Mouse (Mus musculus): Measurements from ENCODE around the gene Actr3.
A peak's percentile ranks its signal among the peaks of the same experiment; 100 is the strongest.

Gene Actr3

DNA sequence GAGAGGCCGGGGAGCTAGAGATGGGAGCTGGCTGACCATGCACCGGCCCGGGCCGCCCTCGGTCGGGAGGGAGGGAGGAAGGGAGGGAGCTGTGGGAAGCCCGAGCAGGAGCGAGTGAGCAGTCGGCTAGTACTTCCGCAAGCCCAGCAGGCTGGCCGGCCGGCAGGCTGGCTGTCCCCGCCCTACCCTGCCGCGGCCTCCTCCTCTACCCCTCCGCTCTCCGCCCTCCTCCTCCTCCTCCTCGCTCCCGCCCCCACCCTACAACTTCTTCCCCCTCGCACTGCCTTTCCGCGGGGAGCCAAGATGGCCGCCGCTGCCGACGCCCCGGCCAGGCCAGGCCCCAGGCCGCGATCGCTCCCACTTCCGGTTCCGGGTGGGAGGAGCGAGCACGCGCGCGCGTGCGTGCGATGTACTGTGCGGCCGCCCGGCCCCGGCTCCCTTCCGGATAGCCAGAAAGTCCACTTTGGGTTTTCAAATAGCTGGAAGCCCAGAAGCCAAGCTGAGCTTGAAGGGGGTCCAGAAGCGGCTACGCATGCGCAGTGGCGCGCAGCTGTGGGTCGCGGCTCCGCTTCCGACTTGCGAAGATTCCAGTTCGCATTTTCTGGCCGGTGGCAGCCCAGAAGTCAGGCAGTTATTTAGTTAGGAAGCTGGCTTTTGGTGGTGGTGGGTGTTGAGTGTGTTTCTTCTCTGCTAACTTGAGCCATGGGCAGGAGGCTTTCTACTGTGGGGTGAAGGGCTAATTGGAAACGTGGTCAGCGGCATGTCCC is at the start of gene Actr3:
Actr3 (minus strand) TSS at position 359 of the 767 bp plus-strand sequence.
- peak; percentile 99 for DNase-seq

DNA sequence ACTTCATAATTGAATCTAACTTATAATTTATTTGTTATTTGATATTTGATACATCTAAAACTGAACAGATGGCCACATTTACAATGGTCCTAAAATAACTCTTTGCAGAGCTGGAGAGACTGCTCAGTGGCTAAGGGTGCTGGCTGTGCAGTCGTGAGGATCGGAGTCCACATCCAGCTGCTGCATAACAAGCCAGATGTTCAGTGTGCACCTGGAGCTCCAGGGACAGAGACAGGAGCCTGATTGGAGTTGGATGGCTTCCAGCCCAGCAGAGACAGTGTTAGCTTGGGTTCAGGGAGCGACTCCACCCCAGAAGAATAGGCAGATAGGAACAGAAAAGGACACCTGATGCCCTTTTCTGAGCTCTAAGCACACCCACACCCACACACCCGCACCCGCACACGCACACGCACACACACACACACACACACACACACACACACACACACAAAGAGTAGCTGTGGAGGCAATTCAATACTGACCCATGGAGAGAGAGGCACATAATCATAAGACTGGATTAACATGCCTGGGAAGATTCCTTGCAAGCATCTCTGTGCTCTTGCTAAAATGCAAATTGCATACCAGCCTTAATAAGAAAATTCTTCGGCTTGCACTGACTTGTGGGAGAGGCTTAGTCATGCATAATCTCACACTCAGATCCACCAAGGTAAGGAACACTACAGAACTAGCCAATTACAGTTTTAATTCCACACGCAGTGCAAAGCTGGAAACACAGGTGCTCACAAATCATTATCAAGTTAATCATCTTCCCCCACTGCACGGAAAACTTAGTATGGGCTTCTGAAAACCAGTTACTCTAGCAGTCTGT is 47.1 kb upstream of the Actr3 start:
- peak; percentile 62 for DNase-seq

GRCm38 (mm10) chr1:125481842-125482241 is 46.3 kb upstream of the Actr3 start:
- DNase-seq = no peak

- no peak for DNase-seq
Measured at GRCm38 (mm10) chr1:125478588-125478987, 43.1 kb upstream of the Actr3 start.

DNA sequence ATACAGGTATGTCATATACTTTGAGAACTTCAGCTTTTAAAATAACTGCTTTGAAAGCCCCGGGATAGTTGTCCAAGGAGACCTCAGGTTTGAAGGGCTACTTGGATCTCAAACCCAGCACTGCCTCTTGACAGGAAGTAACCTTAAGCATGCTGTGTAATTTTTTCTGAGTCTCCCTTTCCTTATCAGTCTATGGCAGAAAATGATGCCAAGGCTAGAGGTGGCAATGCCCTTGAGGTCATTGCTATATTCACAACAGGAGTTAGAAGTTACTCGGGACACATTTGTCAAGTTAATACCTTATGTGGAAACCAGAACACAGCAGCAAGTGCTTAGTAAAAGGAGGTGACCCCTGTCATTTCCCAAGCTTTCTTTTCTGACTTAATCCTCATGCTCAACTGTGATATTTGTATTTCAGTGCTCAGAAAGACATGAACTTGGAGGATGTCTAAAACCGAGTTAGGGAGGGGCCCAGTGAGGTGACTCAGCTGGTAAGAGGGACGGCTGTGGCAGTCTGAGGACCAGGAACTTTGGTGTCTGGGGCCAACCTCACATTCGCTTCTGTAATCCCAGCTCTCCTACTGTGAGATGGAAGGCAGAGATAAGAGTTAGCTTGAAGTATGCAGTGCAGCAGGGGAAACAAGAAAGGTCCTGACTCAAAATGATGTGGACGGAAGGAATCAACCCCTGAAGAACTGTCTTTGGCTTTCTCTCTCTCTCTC is 40.6 kb upstream of the Actr3 start:
- no peak for DNase-seq

- DNase-seq = no peak
Measured at GRCm38 (mm10) chr1:125473866-125474265, 38.3 kb upstream of the Actr3 start.

GRCm38 (mm10) chr1:125473126-125473666 is 37.7 kb upstream of the Actr3 start:
- DNase-seq = no peak

- DNase-seq = no peak
Measured at GRCm38 (mm10) chr1:125470805-125471648, 35.5 kb upstream of the Actr3 start.

GRCm38 (mm10) chr1:125467936-125468335 is 32.4 kb upstream of the Actr3 start:
- no peak for DNase-seq

DNA sequence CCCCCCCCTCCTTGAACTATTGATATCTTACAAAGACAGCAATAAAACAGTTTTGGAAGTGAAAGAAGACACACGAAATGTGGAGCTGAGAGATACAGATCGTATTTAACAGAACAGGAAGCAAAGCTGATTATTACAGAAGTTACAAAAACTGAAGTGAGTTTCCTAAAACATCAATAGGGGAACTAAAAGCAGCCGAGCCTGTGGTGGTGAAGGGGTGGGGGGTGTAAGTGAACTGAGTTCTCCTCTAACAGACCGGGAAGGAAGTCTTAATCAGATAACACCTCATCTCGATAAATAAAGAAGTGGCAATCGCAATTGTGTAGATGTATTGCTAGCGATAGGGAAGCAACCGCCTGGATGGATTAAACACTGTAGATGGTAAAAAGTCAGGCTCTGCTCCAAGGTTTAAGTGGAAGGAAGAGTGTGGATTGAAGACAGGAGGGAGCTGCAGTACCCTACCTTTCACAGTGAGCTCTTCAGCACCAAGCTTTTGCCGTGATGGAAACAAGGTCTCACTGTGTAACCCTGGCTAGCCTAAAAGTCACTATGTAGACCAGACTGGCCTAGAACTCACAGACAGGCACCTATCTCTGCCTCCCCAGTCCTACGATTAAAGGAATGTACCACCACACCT is 31.2 kb upstream of the Actr3 start:
- no peak for DNase-seq

GRCm38 (mm10) chr1:125464011-125464410 is 28.5 kb upstream of the Actr3 start:
- no peak for DNase-seq

GRCm38 (mm10) chr1:125463349-125463748 is 27.8 kb upstream of the Actr3 start:
- DNase-seq = no peak

GRCm38 (mm10) chr1:125462917-125463316 is 27.4 kb upstream of the Actr3 start:
- DNase-seq = no peak

DNA sequence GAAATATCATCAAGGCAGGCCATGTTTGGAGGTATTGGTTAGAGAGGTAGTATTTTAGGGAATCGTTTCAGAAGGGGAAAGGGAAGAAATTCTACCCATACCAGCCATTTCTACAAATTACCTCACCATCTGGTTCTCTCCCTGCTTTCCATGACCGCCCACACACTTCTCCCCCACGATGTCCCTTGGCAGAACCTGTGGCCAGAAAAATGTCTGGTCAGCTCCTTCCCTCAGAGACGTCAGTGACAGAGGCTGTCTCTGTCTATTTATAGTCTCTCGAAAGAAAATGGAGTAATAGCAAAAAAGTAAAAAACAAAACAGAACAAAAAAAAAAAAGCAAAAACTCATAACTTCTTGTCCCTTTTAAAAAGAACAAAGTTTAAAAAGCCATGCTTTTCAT is 23.0 kb upstream of the Actr3 start:
- peak; percentile 72 for DNase-seq

DNA sequence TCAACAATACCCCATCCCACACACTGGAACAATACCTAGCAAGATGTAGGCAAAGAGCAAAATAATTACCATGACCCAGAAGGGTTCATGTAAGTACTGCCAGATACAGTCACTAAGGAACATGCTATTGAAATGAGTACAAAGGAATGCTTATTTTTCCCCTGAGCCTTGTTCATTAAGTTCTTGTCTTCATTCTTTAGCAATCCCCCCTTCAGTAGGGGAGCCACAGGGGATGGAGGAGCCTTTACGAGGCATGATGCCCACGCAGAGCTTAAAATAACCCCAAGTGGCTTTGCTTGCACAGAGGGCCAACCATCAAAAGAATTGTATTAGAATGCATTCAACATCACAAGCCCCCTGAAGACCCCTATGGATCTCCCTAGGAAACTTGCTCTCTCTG is 19.6 kb upstream of the Actr3 start:
- no peak for DNase-seq

GRCm38 (mm10) chr1:125450282-125451000 is 14.9 kb upstream of the Actr3 start:
- DNase-seq = peak; percentile 31

- no peak for DNase-seq
Measured at GRCm38 (mm10) chr1:125447926-125448325, 12.4 kb upstream of the Actr3 start.

DNA sequence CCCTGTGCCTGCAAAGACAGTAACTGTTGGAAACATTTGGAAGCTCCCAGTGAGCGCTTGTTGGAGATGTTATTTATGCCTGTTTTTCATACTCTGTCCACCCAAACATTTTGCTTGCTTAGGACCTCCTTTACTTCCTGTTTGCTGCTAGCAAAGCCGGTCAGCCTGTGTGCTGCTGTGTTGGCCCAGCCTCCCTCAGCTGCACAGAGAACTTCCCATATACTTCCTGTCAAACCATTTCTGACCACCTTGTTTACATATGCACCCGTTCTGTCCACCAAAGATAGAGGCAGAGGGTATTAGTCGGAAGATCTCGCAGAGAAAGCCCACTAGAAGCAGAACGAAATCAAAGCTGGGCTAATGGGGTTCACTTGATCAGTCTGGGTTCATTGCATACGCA is 6.2 kb upstream of the Actr3 start:
- DNase-seq = peak; percentile 40

GRCm38 (mm10) chr1:125441251-125441650 is 5.7 kb upstream of the Actr3 start:
- no peak for DNase-seq

- peak; percentile 85 for DNase-seq
Measured at GRCm38 (mm10) chr1:125439556-125439955, 4.0 kb upstream of the Actr3 start.

DNA sequence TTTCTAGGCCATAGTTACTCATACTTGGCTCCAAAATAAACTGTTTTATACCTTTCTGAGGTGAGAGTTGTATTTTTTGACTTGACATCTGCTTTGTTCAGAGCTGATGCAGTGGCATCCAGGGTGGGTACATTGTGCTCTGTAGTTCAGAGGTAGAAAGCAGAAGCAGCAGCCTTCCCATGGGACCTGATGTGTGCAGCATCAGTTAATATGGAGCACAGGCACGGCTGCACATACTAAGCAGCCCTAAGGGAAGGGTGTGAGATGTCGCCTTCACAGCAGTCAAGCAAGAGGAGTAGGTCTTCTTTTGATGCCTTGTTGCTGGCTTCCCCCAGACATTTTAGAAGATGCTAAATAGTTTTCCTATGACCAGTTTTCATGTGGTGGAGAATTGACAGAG is 3.3 kb upstream of the Actr3 start:
- no peak for DNase-seq
